Mouse (Mus musculus): ENCODE results near the gene Tubb2a. TPM values are rescaled to one million over a fixed set of nuclear protein-coding genes. Genes with fewer than 3 reads are reported as not detected.
A peak's percentile ranks its signal among the peaks of the same experiment; 100 is the strongest.

Tubb2a gene
- 3,041 and 3,094 TPM in 2 replicates for polyA plus RNA-seq (2015; fragmentation: Nextera tagmentation; extraction: Ambion mirVana)

- Histone ChIP-seq H3K9me3 (no peaks in the 10 kb centered on the region), H3K36me3 (peaks cover 17% of the 10 kb centered on the region), H3K4me2 (peak within 1 kb of the TSS; percentile 90), H3K4me1 (replicated peaks) (peaks cover 33% of the 10 kb centered on the region), H3K4me3 (peak within 1 kb of the TSS; percentile 69), H3K9ac (peak within 1 kb of the TSS; percentile 91), H3K27ac (replicated peaks) (peak within 1 kb of the TSS; percentile 92), H3K27me3 (no peaks in the 10 kb centered on the region)
- peak; percentile 89 for ATAC-seq (ENCODE audit: low FRiP score, low read depth)
- WGBS, result 1% methylated on average over 45 of the region's 45 CpGs
These were observed at the start of gene Tubb2a for GRCm38 (mm10) chr13:34077492-34078271. Gene Tubb2a, minus strand, starts transcription at chr13:34078007.

- peak overlapping the region; percentile 95 for H3K4me2 ChIP-seq
- ATAC-seq (ENCODE audit: low FRiP score, low read depth), result no peak
- H3K4me1 ChIP-seq (replicated peaks), result peaks cover 34% of the 10 kb centered on the region
- H3K9ac ChIP-seq, result peak overlapping the region; percentile 60
- no peaks in the 10 kb centered on the region for H3K9me3 ChIP-seq
- 0 out of 2 replicates have a peak overlapping the region, but pooled peaks have one; percentile 48 for H3K27ac ChIP-seq (replicated peaks)
- 26% methylated on average over 4 of the region's 4 CpGs for WGBS
- peak overlapping the region; percentile 45 for H3K4me3 ChIP-seq
- H3K27me3 ChIP-seq, result no peaks in the 10 kb centered on the region
- H3K36me3 ChIP-seq, result 0 out of 2 replicates have a peak, but pooled peaks cover 10% of the 10 kb centered on the region
These were observed 47.9 kb upstream of the Tubb2a start for GRCm38 (mm10) chr13:34125711-34126110.

GRCm38 (mm10) chr13:34120536-34120935 lies 42.7 kb upstream of the Tubb2a start:
- 97% methylated on average over 2 of the region's 2 CpGs for WGBS
- H3K27ac ChIP-seq (replicated peaks), result no peak overlapping the region
- 0 out of 2 replicates have a peak, but pooled peaks cover 7% of the 10 kb centered on the region for H3K36me3 ChIP-seq
- H3K9me3 ChIP-seq, result no peaks in the 10 kb centered on the region
- H3K9ac ChIP-seq, result no peak overlapping the region
- H3K27me3 ChIP-seq, result no peaks in the 10 kb centered on the region
- no peak overlapping the region for H3K4me2 ChIP-seq
- H3K4me3 ChIP-seq, result no peak overlapping the region
- peaks cover 31% of the 10 kb centered on the region for H3K4me1 ChIP-seq (replicated peaks)
- no peak for ATAC-seq (ENCODE audit: low FRiP score, low read depth)

- ATAC-seq (ENCODE audit: low FRiP score, low read depth), result no peak
- no peak overlapping the region for H3K4me3 ChIP-seq
These were observed 41.6 kb upstream of the Tubb2a start for GRCm38 (mm10) chr13:34119406-34119805.

GRCm38 (mm10) chr13:34118816-34119215 lies 41.0 kb upstream of the Tubb2a start:
- Histone ChIP-seq H3K9ac (no peak overlapping the region), H3K27me3 (no peaks in the 10 kb centered on the region), H3K9me3 (no peaks in the 10 kb centered on the region), H3K4me1 (replicated peaks) (peaks cover 14% of the 10 kb centered on the region), H3K4me3 (no peak overlapping the region), H3K4me2 (no peak overlapping the region), H3K36me3 (no peaks in the 10 kb centered on the region), H3K27ac (replicated peaks) (no peak overlapping the region)
- WGBS, result 75% methylated on average over 4 of the region's 4 CpGs
- no peak for ATAC-seq (ENCODE audit: low FRiP score, low read depth)

More at GRCm38 (mm10) chr13:34119406-34119805, 41.6 kb upstream of the Tubb2a start:
- 85% methylated on average over 4 of the region's 4 CpGs for WGBS
- H3K4me1 ChIP-seq (replicated peaks), result peaks cover 20% of the 10 kb centered on the region
- no peak overlapping the region for H3K9ac ChIP-seq
- no peaks in the 10 kb centered on the region for H3K36me3 ChIP-seq
- H3K4me2 ChIP-seq, result no peak overlapping the region
- H3K27ac ChIP-seq (replicated peaks), result no peak overlapping the region
- H3K9me3 ChIP-seq, result no peaks in the 10 kb centered on the region
- H3K27me3 ChIP-seq, result no peaks in the 10 kb centered on the region

GRCm38 (mm10) chr13:34116508-34116907 lies 38.7 kb upstream of the Tubb2a start:
- WGBS, result 81% methylated on average over 6 of the region's 6 CpGs
- Histone ChIP-seq H3K27ac (replicated peaks) (no peak overlapping the region), H3K36me3 (no peaks in the 10 kb centered on the region), H3K4me3 (no peak overlapping the region), H3K4me1 (replicated peaks) (no peaks in the 10 kb centered on the region), H3K9me3 (no peaks in the 10 kb centered on the region), H3K9ac (no peak overlapping the region), H3K4me2 (no peak overlapping the region), H3K27me3 (no peaks in the 10 kb centered on the region)
- no peak for ATAC-seq (ENCODE audit: low FRiP score, low read depth)

GRCm38 (mm10) chr13:34114654-34115053 lies 36.8 kb upstream of the Tubb2a start:
- no peak overlapping the region for H3K4me2 ChIP-seq
- H3K9ac ChIP-seq, result no peak overlapping the region
- H3K36me3 ChIP-seq, result no peaks in the 10 kb centered on the region
- no peak for ATAC-seq (ENCODE audit: low FRiP score, low read depth)
- H3K4me3 ChIP-seq, result no peak overlapping the region
- 88% methylated on average over 4 of the region's 4 CpGs for WGBS
- no peaks in the 10 kb centered on the region for H3K27me3 ChIP-seq
- H3K9me3 ChIP-seq, result no peaks in the 10 kb centered on the region
- no peaks in the 10 kb centered on the region for H3K4me1 ChIP-seq (replicated peaks)
- H3K27ac ChIP-seq (replicated peaks), result no peak overlapping the region

GRCm38 (mm10) chr13:34113086-34113485 lies 35.3 kb upstream of the Tubb2a start:
- no peak overlapping the region for H3K4me2 ChIP-seq
- no peak overlapping the region for H3K27ac ChIP-seq (replicated peaks)
- no peak for ATAC-seq (ENCODE audit: low FRiP score, low read depth)
- 81% methylated on average over 3 of the region's 3 CpGs for WGBS
- no peaks in the 10 kb centered on the region for H3K9me3 ChIP-seq
- H3K9ac ChIP-seq, result no peak overlapping the region
- H3K4me1 ChIP-seq (replicated peaks), result no peaks in the 10 kb centered on the region
- no peaks in the 10 kb centered on the region for H3K36me3 ChIP-seq
- no peaks in the 10 kb centered on the region for H3K27me3 ChIP-seq
- no peak overlapping the region for H3K4me3 ChIP-seq

GRCm38 (mm10) chr13:34112369-34113081 lies 34.7 kb upstream of the Tubb2a start:
- whole genome bisulfite sequencing, result 89% methylated on average over 5 of the region's 5 CpGs
- Histone ChIP-seq H3K27me3 (no peaks in the 10 kb centered on the region), H3K36me3 (no peaks in the 10 kb centered on the region)

GRCm38 (mm10) chr13:34111878-34112277 lies 34.1 kb upstream of the Tubb2a start:
- ATAC-seq (ENCODE audit: low FRiP score, low read depth), result no peak
- Histone ChIP-seq H3K4me1 (replicated peaks) (no peaks in the 10 kb centered on the region), H3K4me2 (no peak overlapping the region), H3K9ac (no peak overlapping the region), H3K27me3 (no peaks in the 10 kb centered on the region), H3K36me3 (no peaks in the 10 kb centered on the region), H3K9me3 (no peaks in the 10 kb centered on the region), H3K4me3 (no peak overlapping the region), H3K27ac (replicated peaks) (no peak overlapping the region)
- 96% methylated on average over 3 of the region's 3 CpGs for WGBS

More at GRCm38 (mm10) chr13:34112369-34113081, 34.7 kb upstream of the Tubb2a start:
- H3K9me3 ChIP-seq, result no peaks in the 10 kb centered on the region
- H3K4me1 ChIP-seq (replicated peaks), result no peaks in the 10 kb centered on the region
- no peak overlapping the region for H3K27ac ChIP-seq (replicated peaks)
- no peak overlapping the region for H3K4me3 ChIP-seq
- no peak for ATAC-seq (ENCODE audit: low FRiP score, low read depth)
- H3K4me2 ChIP-seq, result no peak overlapping the region
- H3K9ac ChIP-seq, result no peak overlapping the region

GRCm38 (mm10) chr13:34111019-34111418 lies 33.2 kb upstream of the Tubb2a start:
- Histone ChIP-seq H3K36me3 (no peaks in the 10 kb centered on the region), H3K4me2 (no peak overlapping the region), H3K27me3 (no peaks in the 10 kb centered on the region), H3K9ac (no peak overlapping the region), H3K27ac (replicated peaks) (no peak overlapping the region), H3K4me3 (no peak overlapping the region), H3K9me3 (no peaks in the 10 kb centered on the region), H3K4me1 (replicated peaks) (no peaks in the 10 kb centered on the region)
- ATAC-seq (ENCODE audit: low FRiP score, low read depth), result no peak
- WGBS, result 75% methylated on average over 5 of the region's 5 CpGs

- H3K27me3 ChIP-seq, result no peaks in the 10 kb centered on the region
- H3K4me2 ChIP-seq, result no peak overlapping the region
- no peak for ATAC-seq (ENCODE audit: low FRiP score, low read depth)
- no peaks in the 10 kb centered on the region for H3K4me1 ChIP-seq (replicated peaks)
- no peak overlapping the region for H3K4me3 ChIP-seq
- H3K27ac ChIP-seq (replicated peaks), result no peak overlapping the region
- no peaks in the 10 kb centered on the region for H3K9me3 ChIP-seq
- H3K9ac ChIP-seq, result no peak overlapping the region
- WGBS, result 39% methylated on average over 4 of the region's 4 CpGs
- H3K36me3 ChIP-seq, result no peaks in the 10 kb centered on the region
These were observed 31.9 kb upstream of the Tubb2a start for GRCm38 (mm10) chr13:34109677-34110058.

All from hindbrain, embryonic 15.5 days (tissue).